Mouse (Mus musculus) intestine, embryonic 16.5 days (tissue): ENCODE measurements around the gene Eif1. TPM values are rescaled to one million over a fixed set of nuclear protein-coding genes. Genes with fewer than 3 reads are reported as not detected.
"Not testable (repeated sequence)": the region's sequence is repeated elsewhere in the genome, so short reads cannot be mapped to it uniquely, and the experiment has no call there.

ENCODE experiments used
- ATAC-seq: fragments of 200-750 bp; cut with Nextera tagmentation; 2 replicates; pipeline ENCODE4 v1.8.0; 2017; ENCODE audit warnings: moderate TSS enrichment, moderate library complexity
- H3K27ac ChIP-seq: fragments of 300-500 bp; sonication (generic); 2 replicates; pipeline ENCODE4 v1.5.1; 2014; ENCODE audit warnings: mild to moderate bottlenecking, low read length
- H3K27me3 ChIP-seq: fragments of 300-500 bp; sonication (generic); replicated peaks from 2 replicates; pipeline ENCODE4 v1.6.1; 2014; ENCODE audit warnings: low read length, control low read depth, mixed read lengths; ENCODE audit not compliant: control insufficient read depth, insufficient read depth
- H3K36me3 ChIP-seq: fragments of 300-500 bp; sonication (generic); 2 replicates; pipeline ENCODE4 v1.6.1; 2014; ENCODE audit warnings: low read length, control low read depth; ENCODE audit not compliant: control insufficient read depth, insufficient read depth
- H3K4me1 ChIP-seq: fragments of 300-500 bp; sonication (generic); 2 replicates; pipeline ENCODE4 v1.6.1; 2014; ENCODE audit warnings: low read length, control low read depth, mixed read lengths; ENCODE audit not compliant: control insufficient read depth, insufficient read depth
- H3K4me2 ChIP-seq: fragments of 300-500 bp; sonication (generic); 2 replicates; pipeline ENCODE4 v1.6.1; 2014; ENCODE audit warnings: low read depth, low read length, control low read depth
- H3K4me3 ChIP-seq: fragments of 300-500 bp; sonication (generic); 2 replicates; pipeline ENCODE4 v1.5.1; 2014; ENCODE audit warnings: mild to moderate bottlenecking, low read length
- H3K9ac ChIP-seq: fragments of 300-500 bp; sonication (generic); 2 replicates; pipeline ENCODE4 v1.6.1; 2014; ENCODE audit warnings: low read depth, low read length
- H3K9me3 ChIP-seq: fragments of 300-500 bp; sonication (generic); 2 replicates; pipeline ENCODE4 v1.6.1; 2016; ENCODE audit warnings: low read length, control low read depth; ENCODE audit not compliant: control insufficient read depth
- WGBS: fragments of 180-500 bp; shearing (Covaris S2); extraction: QIAGEN DNeasy Blood & Tissue Kit; methylation state at CpG from one replicate; pipeline ENCODE4 v1.1.7; 2014; 5-methylcytosine and 5-hydroxymethylcytosine counted together
- polyA plus RNA-seq: library from polyadenylated mRNA; unstranded; fragments of >200 nt; fragmentation: Nextera tagmentation; extraction: Ambion mirVana; gene quantifications from 2 replicates; pipeline ENCODE4 v1.2.1, GENCODE M21; 2015

Eif1 gene
- polyA plus RNA-seq, 1 experiment from 2014 or later = 1,878 TPM

DNA sequence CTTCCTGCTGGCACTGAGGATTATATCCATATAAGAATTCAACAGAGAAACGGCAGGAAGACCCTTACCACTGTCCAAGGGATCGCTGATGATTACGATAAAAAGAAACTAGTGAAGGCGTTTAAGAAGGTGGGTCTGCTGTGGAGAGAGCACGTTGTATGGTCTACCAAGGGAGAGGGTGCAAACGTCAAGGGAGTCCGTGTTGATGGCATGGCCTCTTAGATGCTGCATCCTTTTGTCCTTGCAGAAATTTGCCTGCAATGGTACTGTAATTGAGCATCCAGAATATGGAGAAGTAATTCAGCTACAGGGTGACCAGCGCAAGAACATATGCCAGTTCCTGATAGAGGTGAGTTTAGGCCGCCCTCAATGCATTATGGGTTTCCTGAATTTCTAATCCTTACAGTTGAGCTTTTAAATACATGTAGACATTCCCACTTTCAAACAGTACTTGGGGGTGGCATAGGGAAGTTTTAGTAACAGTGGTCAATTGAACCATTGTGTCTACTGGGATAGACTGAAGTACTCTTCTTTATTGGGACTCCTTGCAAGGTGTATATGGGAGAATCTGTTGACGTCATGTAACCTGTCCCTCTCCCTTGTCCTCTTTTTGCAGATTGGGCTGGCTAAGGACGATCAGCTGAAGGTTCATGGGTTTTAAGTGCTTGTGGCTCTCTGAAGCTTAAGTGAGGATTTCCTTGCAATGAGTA lies 1.2 kb downstream of the Eif1 start:
- peak overlapping the region; percentile 82 for H3K27ac ChIP-seq
- peak overlapping the region; percentile 71 for H3K4me2 ChIP-seq
- H3K9ac ChIP-seq = peak overlapping the region; percentile 94
- peak overlapping the region; percentile 74 for H3K4me3 ChIP-seq
- not testable (repeated sequence) for H3K9me3 ChIP-seq, H3K27me3 ChIP-seq, H3K36me3 ChIP-seq
- WGBS = 17% methylated on average over 11 of the region's 11 CpGs
- peaks cover 12% of the 10 kb centered on the region; the same call in 1 of the 2 replicates for H3K4me1 ChIP-seq
- ATAC-seq = peak; percentile 4; the same call in 1 of the 2 replicates

DNA sequence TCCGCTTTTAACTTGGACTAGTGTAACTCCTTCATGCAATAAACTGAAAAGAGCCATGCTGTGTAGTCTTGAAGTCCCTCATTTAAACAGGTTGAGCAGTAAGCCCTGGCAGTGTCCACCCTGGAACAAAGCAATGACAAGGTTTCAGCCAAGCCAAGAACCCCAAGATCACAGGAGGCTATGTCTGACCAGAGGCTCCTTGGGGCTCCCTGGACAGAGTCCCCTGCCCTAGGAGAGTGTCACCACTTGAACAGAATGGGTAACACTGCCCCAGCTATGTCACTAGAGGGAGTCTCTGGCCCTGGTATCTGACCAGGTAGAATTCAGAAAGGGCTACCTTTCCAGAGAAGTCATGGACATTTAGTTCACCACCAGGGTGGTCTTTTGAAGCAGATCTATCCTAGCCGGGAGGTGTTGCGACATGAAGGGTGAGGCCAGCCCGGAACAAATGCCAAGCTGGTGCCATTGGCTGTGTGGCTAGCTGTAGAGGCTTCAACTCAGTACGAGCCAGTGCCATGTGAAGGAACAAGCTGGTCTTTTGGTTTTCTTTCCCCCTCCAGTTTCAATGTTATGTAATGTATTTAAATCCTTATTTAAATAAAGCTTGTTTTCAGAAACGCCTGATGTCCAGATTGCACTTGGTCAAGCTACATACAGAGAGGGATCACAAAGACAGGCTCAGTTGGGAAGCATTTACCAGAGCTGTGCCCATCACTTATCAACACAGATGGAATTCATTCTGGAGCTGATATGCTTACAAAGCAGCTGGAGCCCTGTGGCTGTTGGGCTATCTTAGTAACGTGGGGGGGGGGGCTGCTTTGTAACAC lies 2.0 kb downstream of the Eif1 start:
- ATAC-seq, H3K9me3 ChIP-seq, H3K27me3 ChIP-seq, H3K36me3 ChIP-seq: not testable (repeated sequence)
- Histone ChIP-seq H3K4me3 (0 out of 2 replicates have a peak overlapping the region, but pooled peaks have one; percentile 4), H3K27ac (peak overlapping the region; percentile 60; the same call in 1 of the 2 replicates), H3K9ac (0 out of 2 replicates have a peak overlapping the region, but pooled peaks have one; percentile 30), H3K4me2 (peak overlapping the region; percentile 25), H3K4me1 (peaks cover 12% of the 10 kb centered on the region; the same call in 1 of the 2 replicates)
- 75% methylated on average over 7 of the region's 7 CpGs for WGBS

DNA sequence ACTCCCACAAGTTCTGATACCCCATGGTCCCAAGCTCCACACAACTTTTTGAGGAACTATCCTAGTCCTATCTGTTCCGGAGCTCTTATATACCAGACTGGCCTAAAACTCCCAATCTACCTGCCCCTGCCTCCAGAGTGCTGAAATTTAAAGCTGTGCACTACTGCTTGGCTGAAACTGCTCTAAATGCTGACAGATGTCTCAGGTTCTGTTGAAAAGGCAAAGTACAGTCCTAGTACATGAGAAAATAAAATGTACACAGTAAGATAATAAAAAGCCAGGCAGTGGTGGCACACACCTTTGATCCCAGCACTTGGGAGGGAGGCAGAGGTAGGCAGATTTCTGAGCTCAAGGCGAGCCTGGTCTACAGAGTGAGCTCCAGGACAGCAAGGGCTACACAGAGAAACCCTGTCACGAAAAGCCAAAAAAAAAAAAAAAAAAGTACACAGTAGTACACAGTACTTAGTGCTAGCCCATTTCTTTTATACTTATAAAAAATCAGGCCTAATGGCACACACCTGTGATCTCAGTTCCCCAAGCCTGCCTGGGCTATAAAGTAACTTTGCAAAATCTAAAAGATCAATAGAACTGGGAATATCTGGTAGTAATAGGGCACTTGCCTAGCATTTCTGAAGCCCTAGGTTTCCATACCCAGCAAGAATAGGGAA lies 3.0 kb downstream of the Eif1 start:
- Histone ChIP-seq H3K9me3 (no peaks in the 10 kb centered on the region), H3K36me3 (peaks cover 6% of the 10 kb centered on the region; the same call in 1 of the 2 replicates), H3K27ac (peak overlapping the region; percentile 60), H3K4me3 (0 out of 2 replicates have a peak overlapping the region, but pooled peaks have one; percentile 4), H3K9ac (0 out of 2 replicates have a peak overlapping the region, but pooled peaks have one; percentile 30), H3K4me2 (0 out of 2 replicates have a peak overlapping the region, but pooled peaks have one; percentile 5), H3K27me3 (no peaks in the 10 kb centered on the region), H3K4me1 (peaks cover 12% of the 10 kb centered on the region; the same call in 1 of the 2 replicates)
- 69% methylated on average over 3 of the region's 3 CpGs for WGBS
- no peak for ATAC-seq

DNA sequence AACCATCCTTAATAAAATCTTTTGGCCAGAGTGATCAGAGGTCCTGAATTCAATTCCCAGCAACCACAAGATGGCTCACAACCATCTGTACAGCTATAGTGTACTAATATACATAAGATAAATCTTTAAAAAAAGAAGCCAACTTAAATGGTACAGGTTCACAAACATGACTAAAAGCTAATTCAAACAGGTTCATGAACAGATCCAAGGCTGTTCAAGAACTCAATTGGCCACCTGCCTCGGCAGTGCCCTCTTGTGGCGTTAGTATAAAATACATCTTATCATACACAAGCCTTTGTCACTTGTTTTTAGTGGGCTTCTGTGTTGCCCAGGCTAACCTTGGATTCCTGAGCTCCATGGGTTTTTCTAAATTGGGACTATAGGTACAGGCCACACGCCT lies 3.9 kb downstream of the Eif1 start:
- 24% methylated on average over 3 of the region's 3 CpGs for WGBS

DNA sequence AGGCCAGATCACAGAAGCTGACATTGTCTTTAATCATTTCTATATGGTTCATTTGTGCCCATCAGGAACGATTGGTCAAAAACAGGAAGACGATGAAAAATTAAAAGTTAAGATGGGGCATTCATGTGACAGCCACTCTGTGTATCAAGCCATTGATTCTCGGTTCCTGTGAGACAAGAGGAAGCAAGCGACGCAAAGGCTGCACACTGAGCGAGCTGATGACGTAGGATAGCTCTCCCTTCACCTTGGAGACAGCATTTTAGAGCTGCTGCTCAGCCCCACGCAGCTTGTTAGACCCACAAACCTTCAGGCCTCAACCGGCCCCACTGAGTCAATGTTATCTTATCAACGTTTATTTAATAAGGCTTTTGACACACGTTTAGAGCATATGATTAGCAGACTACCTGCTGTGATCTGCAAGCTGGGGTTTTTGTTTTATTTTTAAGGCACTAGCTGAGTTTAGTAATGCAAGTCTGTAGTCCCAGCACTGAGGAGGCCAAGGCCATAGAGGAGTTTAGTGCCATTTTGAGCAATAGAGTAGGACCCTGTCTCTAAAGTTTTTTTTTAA lies 5.5 kb downstream of the Eif1 start:
- WGBS = 63% methylated on average over 11 of the region's 11 CpGs
- peaks cover 10% of the 10 kb centered on the region; the same call in 1 of the 2 replicates for H3K4me1 ChIP-seq
- H3K27ac ChIP-seq = no peak overlapping the region
- H3K4me3 ChIP-seq = no peak overlapping the region
- H3K4me2 ChIP-seq = no peak overlapping the region
- ATAC-seq = no peak
- H3K9me3 ChIP-seq = no peaks in the 10 kb centered on the region
- H3K36me3 ChIP-seq = peaks cover 6% of the 10 kb centered on the region; the same call in 1 of the 2 replicates
- no peaks in the 10 kb centered on the region for H3K27me3 ChIP-seq
- no peak overlapping the region for H3K9ac ChIP-seq

More for the DNA sequence above, 3.9 kb downstream of the Eif1 start:
- Histone ChIP-seq H3K27me3 (no peaks in the 10 kb centered on the region), H3K9me3 (no peaks in the 10 kb centered on the region), H3K36me3 (peaks cover 6% of the 10 kb centered on the region; the same call in 1 of the 2 replicates), H3K4me1 (peaks cover 12% of the 10 kb centered on the region; the same call in 1 of the 2 replicates), H3K4me3 (no peak overlapping the region), H3K9ac (no peak overlapping the region), H3K4me2 (no peak overlapping the region), H3K27ac (no peak overlapping the region)
- no peak for ATAC-seq

DNA sequence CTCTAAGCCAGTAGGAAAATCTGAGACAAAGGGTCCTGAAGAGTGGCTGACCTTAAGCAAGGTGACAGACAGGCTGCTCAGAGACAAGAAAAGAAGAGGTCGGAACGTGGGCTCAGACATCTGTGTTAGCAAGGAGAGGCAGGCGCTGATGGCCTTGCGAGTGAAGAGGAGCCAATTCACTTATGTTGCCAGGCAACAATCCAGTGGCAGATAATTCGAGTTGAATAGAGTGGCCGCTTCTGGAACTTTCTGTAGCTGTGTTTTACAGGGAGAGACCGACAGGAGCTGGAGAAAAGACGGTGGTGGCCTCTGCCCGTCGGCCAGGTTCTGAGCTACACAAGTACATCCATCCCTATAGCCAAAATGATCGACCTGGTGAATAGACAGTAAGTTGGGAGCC lies 7.6 kb downstream of the Eif1 start:
- Histone ChIP-seq H3K27me3 (no peaks in the 10 kb centered on the region), H3K4me2 (no peak overlapping the region), H3K4me3 (no peak overlapping the region), H3K9ac (no peak overlapping the region), H3K4me1 (peaks cover 3% of the 10 kb centered on the region; the same call in 1 of the 2 replicates), H3K27ac (no peak overlapping the region), H3K36me3 (no peaks in the 10 kb centered on the region; the same call in 1 of the 2 replicates), H3K9me3 (no peaks in the 10 kb centered on the region)
- no peak for ATAC-seq
- WGBS = 71% methylated on average over 11 of the region's 11 CpGs

DNA sequence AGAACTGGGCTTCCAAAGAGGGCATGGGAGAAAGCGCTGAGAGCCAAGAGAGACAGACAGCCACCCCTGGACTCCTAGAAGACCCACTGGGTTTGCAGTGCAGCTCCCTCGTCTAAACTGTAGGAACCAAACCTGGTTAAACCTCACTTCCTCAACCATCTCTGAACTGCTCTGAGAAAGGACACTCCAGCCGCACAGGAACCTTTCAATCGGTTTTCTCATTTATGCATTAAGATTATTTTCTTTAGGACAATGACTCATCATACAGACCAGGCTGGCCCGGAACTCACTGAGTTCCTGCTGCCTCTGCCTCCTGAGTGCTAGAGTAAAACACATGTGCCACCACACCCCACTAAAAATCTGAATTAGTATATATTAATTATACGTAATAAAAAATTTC lies 8.1 kb downstream of the Eif1 start:
- ATAC-seq = no peak
- Histone ChIP-seq H3K4me2 (no peak overlapping the region), H3K4me1 (no peaks in the 10 kb centered on the region), H3K9ac (no peak overlapping the region), H3K4me3 (no peak overlapping the region), H3K9me3 (no peaks in the 10 kb centered on the region), H3K36me3 (no peaks in the 10 kb centered on the region; the same call in 1 of the 2 replicates), H3K27ac (no peak overlapping the region), H3K27me3 (no peaks in the 10 kb centered on the region)
- 81% methylated on average over 6 of the region's 6 CpGs for WGBS

DNA sequence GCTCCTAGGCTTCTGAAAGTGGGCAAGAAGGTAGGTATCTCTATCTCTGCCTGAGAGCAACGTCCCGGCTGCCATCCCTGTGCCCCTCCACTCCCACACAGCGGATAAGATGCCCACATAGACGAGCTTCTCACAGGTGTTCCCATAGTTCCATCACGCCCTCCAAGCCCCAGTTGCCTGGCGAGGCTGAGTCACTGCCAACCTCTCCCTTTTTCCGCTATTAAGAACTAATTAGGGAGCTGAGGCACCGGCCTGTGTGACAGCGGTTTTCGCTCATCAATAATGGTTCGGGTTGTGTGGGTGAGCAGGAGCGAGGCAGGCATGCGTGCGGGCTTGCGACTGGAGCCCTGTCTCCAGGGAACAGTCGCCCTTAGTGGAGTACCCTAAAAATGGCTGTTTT lies 10.6 kb downstream of the Eif1 start:
- Histone ChIP-seq H3K4me2 (no peak overlapping the region), H3K4me1 (no peaks in the 10 kb centered on the region), H3K9ac (no peak overlapping the region), H3K9me3 (no peaks in the 10 kb centered on the region), H3K4me3 (no peak overlapping the region), H3K27me3 (no peaks in the 10 kb centered on the region), H3K36me3 (no peaks in the 10 kb centered on the region), H3K27ac (no peak overlapping the region)
- 57% methylated on average over 16 of the region's 16 CpGs for WGBS
- no peak for ATAC-seq
